Mouse (Mus musculus): ENCODE results near the gene Gm597.

The Gm597 gene

GRCm38 (mm10) chr1:28780152-28780551, at the start of gene Gm597:
Gm597 (minus strand) TSS chr1:28780252.
- DNase-seq (ENCODE audit: low spot score): no peak

GRCm38 (mm10) chr1:28807689-28808088, 27.6 kb upstream of the Gm597 start:
- DNase-seq (ENCODE audit: low spot score): no peak

- DNase-seq (ENCODE audit: low spot score): no peak
Observed at GRCm38 (mm10) chr1:28806618-28807017, 26.6 kb upstream of the Gm597 start.

GRCm38 (mm10) chr1:28800881-28801280, 20.8 kb upstream of the Gm597 start:
- DNase-seq (ENCODE audit: low spot score): peak; percentile 5
